Mouse (Mus musculus) liver, embryonic 12.5 days (tissue): ENCODE data around the gene Astl. TPM values are rescaled to one million over a fixed set of nuclear protein-coding genes. Genes with fewer than 3 reads are reported as not detected.

ENCODE experiments used
- ATAC-seq: fragments of 200-750 bp; cut with Nextera tagmentation; 2 replicates; pipeline ENCODE4 v1.8.0; 2017; ENCODE audit warnings: moderate number of reproducible peaks, mild to moderate bottlenecking, moderate library complexity
- H3K27ac ChIP-seq: fragments of 300-500 bp; sonication (generic); 2 replicates; pipeline ENCODE4 v1.5.1; 2016; ENCODE audit warnings: mild to moderate bottlenecking
- H3K27me3 ChIP-seq: fragments of 300-500 bp; sonication (generic); replicated peaks from 2 replicates; pipeline ENCODE4 v1.6.1; 2016; ENCODE audit warnings: mild to moderate bottlenecking, moderate library complexity
- H3K36me3 ChIP-seq: fragments of 300-500 bp; sonication (generic); 2 replicates; pipeline ENCODE4 v1.6.1; 2016; ENCODE audit warnings: mild to moderate bottlenecking, moderate library complexity
- H3K4me1 ChIP-seq: fragments of 300-500 bp; sonication (generic); 2 replicates; pipeline ENCODE4 v1.6.1; 2016
- H3K4me2 ChIP-seq: fragments of 300-500 bp; sonication (generic); 2 replicates; pipeline ENCODE4 v1.6.1; 2016; ENCODE audit warnings: mild to moderate bottlenecking, moderate library complexity
- H3K4me3 ChIP-seq: fragments of 300-500 bp; sonication (generic); 2 replicates; pipeline ENCODE4 v1.5.1; 2016; ENCODE audit warnings: mild to moderate bottlenecking, moderate library complexity
- H3K9ac ChIP-seq: fragments of 300-500 bp; sonication (generic); 2 replicates; pipeline ENCODE4 v1.6.1; 2016; ENCODE audit warnings: mild to moderate bottlenecking, moderate library complexity
- H3K9me3 ChIP-seq: fragments of 300-500 bp; sonication (generic); replicated peaks from 2 replicates; pipeline ENCODE4 v1.6.1; 2016; ENCODE audit warnings: mild to moderate bottlenecking, moderate library complexity
- WGBS: fragments of 180-500 bp; shearing (Covaris S2); methylation state at CpG from one replicate; pipeline ENCODE4 v1.1.7; 2016; ENCODE audit not compliant: insufficient replicate concordance; 5-methylcytosine and 5-hydroxymethylcytosine counted together
- polyA plus RNA-seq: library from polyadenylated mRNA; unstranded; fragments of >200 nt; fragmentation: Nextera tagmentation; extraction: Ambion mirVana; gene quantifications from 2 replicates; pipeline ENCODE4 v1.2.1, GENCODE M21; 2016

Gene Astl
- polyA plus RNA-seq, 1 experiment from 2014 or later, result not detected

DNA sequence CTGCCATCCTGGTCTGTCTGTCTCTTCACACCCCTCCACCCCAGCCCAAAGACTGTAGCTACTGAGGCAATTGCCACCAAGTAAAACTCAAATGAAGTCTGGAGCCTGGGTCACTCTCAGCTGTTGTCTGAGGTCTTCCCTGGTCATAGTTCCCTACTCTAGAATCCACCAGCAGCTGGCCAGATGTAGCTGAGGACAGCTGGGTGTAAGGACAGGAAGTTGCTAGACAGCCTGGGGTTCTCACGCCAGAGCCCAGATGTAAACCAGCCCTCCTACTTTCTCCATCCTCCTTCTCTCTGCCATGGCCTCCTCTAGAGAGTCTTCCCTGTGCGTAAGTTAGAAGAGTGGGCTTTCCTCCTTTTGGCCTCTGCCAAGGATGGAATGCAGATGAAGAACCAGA lies 49.1 kb downstream of the Astl start:
- Histone ChIP-seq H3K4me1 (peaks cover 14% of the 10 kb centered on the region), H3K4me3 (no peak overlapping the region), H3K9ac (no peak overlapping the region), H3K36me3 (peaks cover 6% of the 10 kb centered on the region; the same call in 1 of the 2 replicates), H3K4me2 (no peak overlapping the region), H3K27ac (no peak overlapping the region), H3K27me3 (peaks cover 4% of the 10 kb centered on the region), H3K9me3 (no peaks in the 10 kb centered on the region)
- WGBS, result 55% methylated on average over 2 of the region's 2 CpGs
- ATAC-seq, result no peak

DNA sequence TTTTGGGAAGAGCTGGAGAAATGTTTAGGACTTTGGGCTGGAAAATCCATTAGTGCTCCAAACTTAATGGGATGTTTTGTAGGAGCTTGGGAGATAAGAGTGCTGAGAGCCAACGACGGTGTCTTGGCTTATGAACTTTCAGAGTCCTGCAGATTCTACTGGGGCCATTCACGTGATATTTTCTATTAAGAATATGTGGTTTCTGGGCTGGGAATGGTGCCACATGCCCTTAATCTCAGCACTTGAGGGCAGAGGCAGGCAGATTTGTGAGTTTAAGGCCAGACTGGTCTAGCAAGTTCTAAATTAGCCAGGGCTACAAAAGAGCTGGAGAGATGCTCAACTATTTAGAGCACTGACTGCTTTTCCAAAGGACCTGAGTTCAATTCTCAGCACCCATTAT lies 51.9 kb downstream of the Astl start:
- Histone ChIP-seq H3K27ac (no peak overlapping the region), H3K36me3 (no peaks in the 10 kb centered on the region), H3K4me2 (no peak overlapping the region), H3K9ac (no peak overlapping the region), H3K9me3 (no peaks in the 10 kb centered on the region), H3K4me3 (no peak overlapping the region), H3K4me1 (peaks cover 13% of the 10 kb centered on the region), H3K27me3 (no peaks in the 10 kb centered on the region; the same call in none of the 2 replicates)
- ATAC-seq, result no peak
- WGBS, result 60% methylated on average over 3 of the region's 3 CpGs

DNA sequence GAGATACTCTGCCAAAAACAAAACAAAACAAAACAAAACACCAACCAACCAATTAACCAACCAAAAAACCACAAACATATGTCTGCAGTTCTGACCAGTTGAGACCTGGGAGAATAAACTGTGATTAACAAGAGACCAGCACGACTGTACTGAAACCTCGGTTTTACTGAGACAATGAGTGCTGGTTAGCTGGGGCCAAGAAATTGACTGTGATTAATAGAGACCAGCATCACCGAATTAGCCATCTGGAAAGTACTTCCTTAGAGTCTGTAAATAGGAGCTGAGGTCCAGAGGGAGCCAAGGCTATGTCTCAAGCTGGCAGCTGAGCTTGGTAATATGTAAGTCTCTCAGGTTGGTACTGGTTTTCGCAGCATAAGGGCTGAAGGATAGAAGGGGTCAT lies 52.4 kb downstream of the Astl start:
- Histone ChIP-seq H3K9ac (no peak overlapping the region), H3K36me3 (no peaks in the 10 kb centered on the region), H3K27me3 (no peaks in the 10 kb centered on the region; the same call in none of the 2 replicates), H3K27ac (no peak overlapping the region), H3K4me2 (no peak overlapping the region), H3K4me1 (peaks cover 8% of the 10 kb centered on the region), H3K4me3 (no peak overlapping the region), H3K9me3 (no peaks in the 10 kb centered on the region)
- ATAC-seq, result no peak
- WGBS, result 64% methylated on average over 4 of the region's 4 CpGs

DNA sequence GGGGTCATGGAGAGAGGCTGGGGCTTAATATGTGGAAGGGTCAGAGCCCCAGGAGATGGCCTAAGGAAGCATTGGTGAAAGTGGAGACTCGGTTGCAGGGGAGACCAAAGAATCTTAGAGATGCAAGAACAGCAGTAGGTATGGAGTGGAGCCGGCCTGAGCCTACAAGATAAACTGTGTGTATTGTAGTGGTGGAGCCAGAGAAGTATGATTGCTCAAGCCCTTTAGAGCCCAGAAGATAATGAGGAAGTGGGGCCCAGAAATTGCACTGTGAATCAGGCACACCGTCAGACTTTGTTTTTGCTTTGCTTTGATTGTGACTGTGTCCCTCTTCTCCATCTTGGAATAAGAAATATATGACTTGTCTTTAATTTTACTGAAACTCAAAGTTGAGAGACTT lies 52.9 kb downstream of the Astl start:
- ATAC-seq, result no peak
- no peaks in the 10 kb centered on the region for H3K36me3 ChIP-seq
- 25% methylated on average over 3 of the region's 3 CpGs for WGBS
- H3K27me3 ChIP-seq, result no peaks in the 10 kb centered on the region; the same call in none of the 2 replicates
- no peak overlapping the region for H3K4me2 ChIP-seq
- H3K4me1 ChIP-seq, result peaks cover 5% of the 10 kb centered on the region; the same call in 1 of the 2 replicates
- H3K9ac ChIP-seq, result no peak overlapping the region
- H3K9me3 ChIP-seq, result no peaks in the 10 kb centered on the region
- H3K4me3 ChIP-seq, result no peak overlapping the region
- no peak overlapping the region for H3K27ac ChIP-seq

DNA sequence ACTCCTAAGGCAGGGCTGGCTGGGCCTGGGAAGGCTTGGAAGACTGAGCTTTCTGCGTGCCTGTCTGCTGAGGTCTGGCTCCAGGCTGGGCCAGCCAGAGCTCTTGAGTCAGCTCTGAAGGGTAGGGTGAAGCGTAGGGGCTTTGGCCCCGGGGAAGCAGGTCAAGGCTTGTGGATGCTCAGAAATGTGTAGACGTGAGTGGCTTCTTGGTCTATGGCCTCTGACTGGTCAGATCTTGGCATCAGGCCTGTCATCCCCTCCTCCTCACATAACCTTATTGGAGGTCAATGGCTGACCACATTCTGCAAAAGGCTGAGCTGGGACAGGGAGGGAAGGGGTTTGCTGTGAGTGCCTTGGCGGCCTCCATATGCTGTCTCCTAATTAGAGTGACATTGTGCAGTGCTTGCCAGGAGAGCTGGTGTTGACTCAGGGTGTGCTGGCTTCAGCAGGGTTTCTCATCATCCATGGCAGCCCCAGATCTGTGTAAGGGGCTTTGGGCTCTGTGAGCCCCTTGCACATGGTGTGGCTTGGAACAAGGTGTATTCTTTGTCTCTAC lies 56.2 kb downstream of the Astl start:
- no peaks in the 10 kb centered on the region for H3K9me3 ChIP-seq
- no peak overlapping the region for H3K4me2 ChIP-seq
- H3K27me3 ChIP-seq, result no peaks in the 10 kb centered on the region
- ATAC-seq, result no peak
- 69% methylated on average over 5 of the region's 5 CpGs for WGBS
- no peak overlapping the region for H3K27ac ChIP-seq
- H3K9ac ChIP-seq, result no peak overlapping the region
- H3K4me1 ChIP-seq, result peaks cover 9% of the 10 kb centered on the region; the same call in 1 of the 2 replicates
- H3K4me3 ChIP-seq, result no peak overlapping the region
- no peaks in the 10 kb centered on the region for H3K36me3 ChIP-seq

DNA sequence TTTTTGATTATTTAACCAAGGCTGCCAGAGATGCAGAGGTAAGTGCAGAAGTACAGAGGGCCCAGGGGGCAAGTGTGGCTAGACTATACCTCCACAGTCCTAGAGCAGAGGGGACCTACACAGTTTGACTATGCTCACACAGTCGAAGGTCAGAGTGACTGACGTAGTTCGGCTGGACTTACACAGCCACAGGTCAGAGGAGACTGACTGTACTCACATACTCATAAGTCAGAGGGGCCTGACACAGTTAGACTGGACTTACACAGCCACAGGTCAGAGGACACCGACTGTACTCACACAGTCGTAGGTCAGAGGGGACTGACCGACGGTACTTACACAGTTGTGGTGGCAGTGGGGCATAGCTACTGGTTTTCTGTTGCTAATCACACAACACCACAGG lies 60.3 kb downstream of the Astl start:
- Histone ChIP-seq H3K9ac (no peak overlapping the region), H3K9me3 (no peaks in the 10 kb centered on the region), H3K4me2 (no peak overlapping the region), H3K27me3 (peaks cover 19% of the 10 kb centered on the region), H3K27ac (peak overlapping the region; percentile 18; the same call in 1 of the 2 replicates), H3K4me1 (peaks cover 9% of the 10 kb centered on the region; the same call in 1 of the 2 replicates), H3K36me3 (no peaks in the 10 kb centered on the region), H3K4me3 (no peak overlapping the region)
- WGBS, result 69% methylated on average over 7 of the region's 7 CpGs
- ATAC-seq, result peak; percentile 61

Other genes with a start within 250 kb of the Astl start
- gene Ncaph, start 204.7 kb upstream of the Astl start, polyA plus RNA-seq, result 73.3 and 75.2 TPM in 2 replicates
- 28.8 and 30.1 TPM in 2 replicates for gene Itpripl1, start 195.2 kb upstream of the Astl start, polyA plus RNA-seq
- gene 1810024B03Rik, start 130.4 kb upstream of the Astl start, polyA plus RNA-seq, result 1.6 and 1.7 TPM in 2 replicates
- 48.2 and 49.0 TPM in 2 replicates for gene Snrnp200, start 130.3 kb upstream of the Astl start, polyA plus RNA-seq
- 45.0 and 49.7 TPM in 2 replicates for gene Ciao1, start 90.8 kb upstream of the Astl start, polyA plus RNA-seq
- gene Tmem127, start 90.7 kb upstream of the Astl start, polyA plus RNA-seq, result 16.0 and 16.4 TPM in 2 replicates
- 78.4 and 78.5 TPM in 2 replicates for gene Stard7, start 68.4 kb upstream of the Astl start, polyA plus RNA-seq
- gene Dusp2, start 2.5 kb upstream of the Astl start, polyA plus RNA-seq, result 7.3 and 8.0 TPM in 2 replicates
- 38.3 and 42.5 TPM in 2 replicates for gene Adra2b, start 24.6 kb downstream of the Astl start, polyA plus RNA-seq
- 0.37 and 0.49 TPM in 2 replicates for gene Gpat2, start 86.6 kb downstream of the Astl start, polyA plus RNA-seq
- 17.2 and 17.5 TPM in 2 replicates for gene Fahd2a, start 105.9 kb downstream of the Astl start, polyA plus RNA-seq
- gene Kcnip3, start 183.5 kb downstream of the Astl start, polyA plus RNA-seq, result 0.70 and 0.72 TPM in 2 replicates
- gene Prom2, start 202.8 kb downstream of the Astl start, polyA plus RNA-seq, result not detected in 2 replicates
- 1.8 and 2.0 TPM in 2 replicates for gene Zfp661, start 248.5 kb downstream of the Astl start, polyA plus RNA-seq
- gene Mrps5, start 248.6 kb downstream of the Astl start, polyA plus RNA-seq, result 132 and 134 TPM in 2 replicates